Mouse (Mus musculus): ENCODE measurements at regions not wholly inside any gene's neighbourhood (a gene's known extent, or its start where the extent isn't known, plus 50 kb on each side); places are given as distances from the start of the nearest gene placed in this dataset. TPM values are rescaled to one million over a fixed set of nuclear protein-coding genes. Genes with fewer than 3 reads are reported as not detected.
"Not testable (repeated sequence)": the region's sequence is repeated elsewhere in the genome, so short reads cannot be mapped to it uniquely, and the experiment has no call there.

DNA sequence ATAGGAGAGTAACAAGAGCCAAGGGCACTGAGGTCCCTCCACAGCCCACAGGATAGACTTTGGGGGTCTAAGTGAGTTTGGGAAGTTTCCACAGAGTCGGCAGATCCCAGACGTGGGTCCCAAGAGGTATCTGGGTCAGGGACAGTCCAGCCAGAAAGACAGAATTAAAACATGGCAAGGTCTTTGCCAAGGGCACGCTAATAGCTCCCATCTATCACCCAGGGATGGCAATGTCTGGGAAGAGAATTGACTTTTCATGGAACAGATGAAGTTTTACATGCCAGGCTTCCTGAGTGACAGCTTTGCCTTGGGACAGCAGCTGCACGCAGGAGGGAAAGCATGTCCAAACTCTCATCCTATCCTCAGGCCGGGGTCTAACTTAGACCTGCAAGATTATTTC is 563.5 kb downstream of the Gm10330 start:
- H3K4me1 ChIP-seq (replicated peaks); H3K4me3 ChIP-seq; H3K9ac ChIP-seq; H3K9me3 ChIP-seq (replicated peaks); H3K27me3 ChIP-seq (replicated peaks); H3K36me3 ChIP-seq; ATAC-seq (ENCODE audit: insufficient number of reproducible peaks, low FRiP score); H3K4me2 ChIP-seq; H3K27ac ChIP-seq (ENCODE audit: poor library complexity, severe bottlenecking): not testable (repeated sequence)
- 50% methylated on average over 1 of the region's 5 CpGs for whole genome bisulfite sequencing

DNA sequence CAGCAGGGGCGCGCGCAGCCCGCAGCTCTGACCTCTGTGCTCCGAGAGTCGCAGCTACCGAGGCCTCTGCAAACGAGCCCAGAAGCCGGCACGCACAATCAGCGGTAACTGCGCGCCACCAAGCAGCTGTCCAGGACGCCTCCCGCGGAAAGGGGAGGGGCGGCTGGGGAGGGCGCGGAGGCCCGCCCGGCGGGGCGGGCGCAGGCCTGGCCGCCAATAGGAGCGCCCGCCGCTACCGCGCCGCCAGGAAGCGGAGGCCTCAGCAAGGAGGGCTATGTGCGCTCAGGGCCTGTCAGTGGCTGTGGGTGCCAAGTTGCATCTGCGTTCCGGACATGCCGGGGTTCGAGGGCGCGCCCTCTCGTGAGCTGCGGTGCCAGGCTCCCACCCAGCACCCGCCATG is 590.5 kb downstream of the Gm10330 start:
- H3K4me2 ChIP-seq: peak overlapping the region; percentile 67
- 2% methylated on average over 36 of the region's 42 CpGs for WGBS
- not testable (repeated sequence) for H3K9me3 ChIP-seq (replicated peaks); H3K27me3 ChIP-seq (replicated peaks); H3K36me3 ChIP-seq; H3K4me1 ChIP-seq (replicated peaks); H3K27ac ChIP-seq (ENCODE audit: poor library complexity, severe bottlenecking)
- ATAC-seq (ENCODE audit: insufficient number of reproducible peaks, low FRiP score): peak; percentile 80; the same call in 1 of the 2 replicates
- H3K9ac ChIP-seq: peak overlapping the region; percentile 74
- H3K4me3 ChIP-seq: peak overlapping the region; percentile 65

DNA sequence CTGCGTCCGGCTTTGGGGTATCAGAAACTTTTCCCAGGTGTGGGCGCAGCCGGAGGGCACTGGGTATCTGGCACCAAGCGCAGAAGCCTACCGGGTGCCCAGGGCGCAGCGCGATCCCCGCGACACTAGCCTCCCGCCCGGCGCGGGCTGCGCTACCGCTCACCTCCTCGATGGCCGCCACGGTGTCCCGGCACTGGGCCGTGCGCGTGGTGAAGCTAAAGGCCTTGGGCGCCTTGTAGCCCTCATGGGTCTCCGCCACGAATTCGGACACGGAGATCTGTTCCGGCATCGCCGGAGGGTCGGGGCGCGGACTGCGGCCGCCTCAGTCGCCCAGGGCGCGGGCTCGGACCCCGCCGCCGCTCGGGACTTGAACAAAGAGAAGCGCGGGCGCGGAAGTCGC is 591.0 kb downstream of the Gm10330 start:
- H3K4me2 ChIP-seq: peak overlapping the region; percentile 67
- H3K4me3 ChIP-seq: peak overlapping the region; percentile 65
- H3K9me3 ChIP-seq (replicated peaks); ATAC-seq (ENCODE audit: insufficient number of reproducible peaks, low FRiP score); H3K4me1 ChIP-seq (replicated peaks); H3K27me3 ChIP-seq (replicated peaks); H3K27ac ChIP-seq (ENCODE audit: poor library complexity, severe bottlenecking); H3K36me3 ChIP-seq: not testable (repeated sequence)
- H3K9ac ChIP-seq: peak overlapping the region; percentile 74
- WGBS: 1% methylated on average over 48 of the region's 50 CpGs

Small RNA genes lying in the stretch of these regions (microRNA-seq; reads per million reads assigned to microRNA genes)
- gene Gm26140: not detected

Measured in heart, embryonic 12.5 days (tissue).